Mouse (Mus musculus) adrenal gland, postnatal 36 days (tissue): ENCODE measurements around the gene Slc22a12. TPM values are rescaled to one million over a fixed set of nuclear protein-coding genes. Genes with fewer than 3 reads are reported as not detected.
A peak's percentile ranks its signal among the peaks of the same experiment; 100 is the strongest.

Source experiments
- DNase-seq, 2 experiments: peaks; one replicate each; pipeline ENCODE4 v3.0.0; 2021; ENCODE audit warnings: mixed read lengths in 1 of 2
- total RNA-seq, 2 experiments: library from RNA; stranded (reverse); gene quantifications; 2 replicates each; pipeline ENCODE4 v1.2.3; 2021

Slc22a12 gene
- total RNA-seq, 2 experiments from 2014 or later, result 0.20 TPM; not detected in 1

GRCm38 (mm10) chr19:6540191-6540590 is 2.6 kb downstream of the Slc22a12 start:
- no peak for DNase-seq

GRCm38 (mm10) chr19:6539592-6539991 is 3.2 kb downstream of the Slc22a12 start:
- no peak for DNase-seq

DNA sequence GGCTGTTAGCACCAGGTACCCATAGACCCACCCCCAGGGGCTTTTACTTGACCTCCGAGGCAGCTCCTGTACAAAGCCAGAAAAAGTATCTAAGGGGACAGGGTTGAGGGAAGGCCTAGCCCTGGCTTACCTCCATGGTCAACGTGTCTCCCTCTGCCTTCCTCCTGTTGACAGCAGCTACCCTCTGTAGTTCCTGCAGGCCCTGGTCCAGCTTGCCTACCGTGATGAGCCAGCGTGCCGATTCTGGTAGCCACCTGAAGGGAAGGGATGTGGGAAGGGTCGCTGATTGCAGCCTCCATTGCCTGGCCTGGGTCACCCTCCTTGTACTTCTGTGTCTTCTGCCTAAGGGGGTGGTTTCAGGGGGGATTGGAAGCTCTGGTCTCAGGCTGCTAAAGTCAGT is 4.3 kb downstream of the Slc22a12 start:
- no peak for DNase-seq

DNA sequence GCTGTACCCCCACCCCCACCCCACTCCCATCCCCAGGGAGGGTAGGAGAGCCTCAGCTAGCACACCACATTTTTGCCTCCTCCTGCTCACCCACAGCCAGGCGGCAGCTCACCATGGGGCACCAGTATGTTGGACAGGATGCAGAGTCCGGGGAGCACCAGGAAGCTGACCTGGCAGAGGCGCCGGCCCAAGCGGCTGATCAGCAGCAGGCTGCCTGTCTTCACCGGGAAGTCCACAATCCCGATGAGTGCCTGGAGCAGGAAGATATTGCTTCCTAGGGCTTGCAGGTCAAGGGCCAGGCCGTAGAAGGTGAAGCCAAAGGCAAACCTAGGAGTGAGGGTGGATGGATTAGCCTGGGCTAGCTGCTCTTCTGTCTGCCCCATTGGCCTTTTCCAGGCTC is 5.3 kb downstream of the Slc22a12 start:
- DNase-seq, result no peak

GRCm38 (mm10) chr19:6536696-6537095 is 6.1 kb downstream of the Slc22a12 start:
- DNase-seq, result no peak

GRCm38 (mm10) chr19:6536201-6536600 is 6.6 kb downstream of the Slc22a12 start:
- no peak for DNase-seq

DNA sequence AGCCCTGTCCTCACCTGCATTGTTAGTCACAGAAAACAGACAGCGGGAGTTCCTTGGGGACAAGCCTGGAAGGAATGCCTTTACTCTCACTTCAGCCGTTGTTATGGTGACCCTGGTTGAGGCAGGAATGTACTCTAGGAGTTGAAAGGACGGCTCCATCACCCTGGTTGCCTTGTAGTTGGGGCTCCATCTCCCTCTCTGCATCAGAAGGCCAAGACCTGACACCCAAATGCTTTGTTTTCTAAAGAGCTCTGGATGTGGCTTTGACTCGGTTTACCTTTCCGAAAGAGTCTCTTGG is 8.8 kb downstream of the Slc22a12 start:
- no peak for DNase-seq

DNA sequence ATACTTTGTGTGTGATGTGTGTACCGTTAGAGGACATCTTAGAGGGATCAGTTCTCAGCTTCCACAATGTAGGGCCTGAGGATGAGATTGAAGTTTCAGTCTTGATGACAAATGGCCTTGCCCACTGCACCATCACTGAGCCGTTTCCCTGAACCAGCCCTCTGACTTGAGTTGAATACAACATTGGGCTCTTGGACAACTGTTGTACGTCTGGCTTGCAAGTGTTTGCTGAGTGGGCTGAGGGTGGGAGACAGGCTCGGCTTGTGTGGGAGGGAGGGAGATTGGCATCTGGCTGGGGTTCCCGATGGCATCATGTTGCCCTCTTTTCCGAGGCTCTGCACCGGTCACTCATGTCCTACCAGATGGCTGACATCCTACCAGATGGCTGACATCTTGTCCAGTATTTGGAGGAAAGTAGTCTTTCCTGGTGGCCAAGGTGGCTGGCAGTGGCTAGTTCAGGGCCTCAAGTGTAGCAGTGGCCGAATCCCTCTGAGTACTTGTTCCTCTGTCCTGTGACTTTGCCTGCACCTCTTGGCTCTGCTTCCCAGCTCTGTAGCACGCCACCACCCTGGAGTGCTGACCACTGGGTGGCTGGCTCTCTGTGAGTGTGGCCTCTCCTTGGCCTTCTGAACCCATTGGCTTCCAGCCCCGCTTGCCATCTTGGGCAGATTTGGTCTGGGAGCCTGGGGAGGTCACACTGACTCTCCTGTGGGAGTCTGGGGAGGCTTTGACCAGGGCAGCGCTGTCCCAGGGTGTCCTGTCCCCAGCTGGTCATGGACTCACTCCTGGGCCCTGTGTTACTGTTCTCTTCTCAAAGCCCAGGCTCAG is 9.3 kb downstream of the Slc22a12 start:
- no peak for DNase-seq

DNA sequence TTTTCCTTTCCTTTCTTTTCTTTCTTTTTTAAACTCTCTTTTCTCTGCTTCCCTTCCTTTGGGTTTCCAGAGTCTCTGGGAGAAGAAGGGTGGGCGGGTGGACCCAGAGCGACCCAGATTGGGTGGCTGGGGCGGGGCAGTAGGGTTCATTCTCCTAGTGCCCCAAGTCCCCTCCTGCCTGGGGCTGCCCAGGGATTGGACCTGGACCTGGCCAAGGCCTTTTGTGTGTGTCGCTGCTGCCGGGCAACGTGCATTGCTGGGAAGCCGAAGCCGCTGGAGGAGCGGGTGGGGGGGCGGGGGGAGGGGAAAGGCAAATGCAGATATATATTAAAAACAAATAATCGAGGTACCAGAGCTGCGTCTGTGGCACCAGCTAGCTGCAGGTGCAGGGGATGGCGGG is 10.2 kb downstream of the Slc22a12 start:
- peak; percentile 54 to 58 for DNase-seq

DNA sequence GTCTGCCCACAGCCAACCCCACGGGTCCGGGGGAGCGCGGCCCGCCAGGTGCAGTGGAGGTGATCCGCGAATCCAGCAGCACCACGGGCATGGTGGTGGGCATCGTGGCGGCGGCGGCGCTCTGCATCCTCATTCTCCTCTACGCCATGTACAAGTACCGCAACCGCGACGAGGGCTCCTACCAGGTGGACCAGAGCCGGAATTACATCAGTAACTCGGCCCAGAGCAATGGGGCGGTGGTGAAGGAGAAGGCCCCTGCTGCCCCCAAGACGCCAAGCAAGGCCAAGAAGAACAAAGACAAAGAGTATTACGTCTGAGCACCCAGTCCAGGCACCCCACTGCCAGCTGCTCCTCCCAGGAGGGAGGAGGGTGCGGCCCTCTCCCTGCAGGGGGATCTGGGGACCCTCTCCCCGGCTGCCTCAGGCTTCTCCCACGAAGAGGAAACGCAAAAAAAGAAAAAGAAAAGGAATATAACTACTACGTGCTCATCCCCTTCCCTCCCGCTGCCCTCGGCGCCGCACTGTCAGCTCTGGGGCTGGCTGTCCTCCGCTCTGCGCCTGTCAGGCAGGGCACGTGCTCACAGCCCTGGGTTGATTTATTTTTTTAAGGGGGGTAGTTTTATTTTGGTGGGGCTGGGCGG is 10.9 kb downstream of the Slc22a12 start:
- DNase-seq, result peak; percentile 71 to 72

GRCm38 (mm10) chr19:6531011-6531631 is 11.7 kb downstream of the Slc22a12 start:
- DNase-seq, result peak; percentile 45 to 67

- no peak for DNase-seq
Observed at GRCm38 (mm10) chr19:6530359-6530758, 12.5 kb downstream of the Slc22a12 start.

GRCm38 (mm10) chr19:6529265-6529985 is 13.4 kb downstream of the Slc22a12 start:
- DNase-seq, result peak; percentile 19 to 36

GRCm38 (mm10) chr19:6527839-6528531 is 14.8 kb downstream of the Slc22a12 start:
- no peak for DNase-seq

GRCm38 (mm10) chr19:6527439-6527838 is 15.4 kb downstream of the Slc22a12 start:
- DNase-seq, result no peak

- DNase-seq, result no peak
Observed at GRCm38 (mm10) chr19:6526010-6526409, 16.8 kb downstream of the Slc22a12 start.

DNA sequence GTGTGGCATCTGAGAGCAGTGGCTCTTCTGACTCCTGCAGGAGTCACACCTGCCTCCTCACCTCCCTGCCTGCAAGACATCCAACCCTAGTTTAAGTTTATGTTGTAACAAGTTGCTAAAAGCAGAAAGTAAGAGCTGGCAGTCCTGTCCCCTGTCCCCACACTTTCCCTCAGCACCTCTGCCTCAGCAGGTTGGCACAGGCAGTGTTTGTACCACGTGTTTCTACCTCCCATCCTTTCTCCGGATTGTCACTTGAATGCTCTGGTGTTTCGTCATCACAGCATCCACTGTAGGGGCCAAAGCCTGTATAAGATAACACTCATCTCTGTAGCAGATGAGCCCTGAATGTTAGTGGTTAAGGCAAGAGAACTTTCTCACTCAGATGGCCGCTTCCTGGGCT is 17.8 kb downstream of the Slc22a12 start:
- no peak for DNase-seq

GRCm38 (mm10) chr19:6522289-6522688 is 20.5 kb downstream of the Slc22a12 start:
- DNase-seq, result no peak

- DNase-seq, result no peak
Observed at GRCm38 (mm10) chr19:6521630-6522029, 21.2 kb downstream of the Slc22a12 start.

DNA sequence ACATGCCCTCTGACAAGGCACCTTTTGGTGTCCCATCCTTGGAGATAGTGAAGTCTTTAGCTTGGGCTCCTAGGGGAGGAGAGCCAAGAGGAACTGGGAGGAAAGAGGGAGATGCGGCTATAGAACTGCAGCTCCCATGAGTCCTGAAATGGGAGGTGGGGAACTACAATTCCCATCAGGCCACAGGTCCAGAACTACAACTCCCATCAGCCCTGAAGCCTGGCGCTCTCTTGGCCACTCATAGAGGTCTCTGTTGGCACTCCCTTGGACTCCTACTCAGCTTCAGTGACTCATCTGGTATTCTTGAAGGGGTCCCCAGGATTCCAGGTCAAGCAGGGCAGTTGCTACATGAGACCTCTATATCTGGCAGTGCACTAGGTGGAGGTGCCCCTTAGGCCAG is 23.3 kb downstream of the Slc22a12 start:
- DNase-seq, result no peak

- no peak for DNase-seq
Observed at GRCm38 (mm10) chr19:6518601-6519000, 24.2 kb downstream of the Slc22a12 start.

- DNase-seq, result no peak
Observed at GRCm38 (mm10) chr19:6516153-6516552, 26.7 kb downstream of the Slc22a12 start.
